Mouse (Mus musculus) CH12.LX (cell line): ENCODE measurements around the gene Commd3.

ENCODE experiments used
- CHD1 ChIP-seq: IDR thresholded peaks from 2 replicates; pipeline ENCODE4 v1.6.1; 2012; ENCODE audit warnings: low read depth, low read length, improper control_type of control experiment, inconsistent platforms
- HCFC1 ChIP-seq: IDR thresholded peaks from 2 replicates; pipeline ENCODE4 v1.6.1; 2012; ENCODE audit warnings: low read depth, mild to moderate bottlenecking, inconsistent platforms, low read length, improper control_type of control experiment

DNA sequence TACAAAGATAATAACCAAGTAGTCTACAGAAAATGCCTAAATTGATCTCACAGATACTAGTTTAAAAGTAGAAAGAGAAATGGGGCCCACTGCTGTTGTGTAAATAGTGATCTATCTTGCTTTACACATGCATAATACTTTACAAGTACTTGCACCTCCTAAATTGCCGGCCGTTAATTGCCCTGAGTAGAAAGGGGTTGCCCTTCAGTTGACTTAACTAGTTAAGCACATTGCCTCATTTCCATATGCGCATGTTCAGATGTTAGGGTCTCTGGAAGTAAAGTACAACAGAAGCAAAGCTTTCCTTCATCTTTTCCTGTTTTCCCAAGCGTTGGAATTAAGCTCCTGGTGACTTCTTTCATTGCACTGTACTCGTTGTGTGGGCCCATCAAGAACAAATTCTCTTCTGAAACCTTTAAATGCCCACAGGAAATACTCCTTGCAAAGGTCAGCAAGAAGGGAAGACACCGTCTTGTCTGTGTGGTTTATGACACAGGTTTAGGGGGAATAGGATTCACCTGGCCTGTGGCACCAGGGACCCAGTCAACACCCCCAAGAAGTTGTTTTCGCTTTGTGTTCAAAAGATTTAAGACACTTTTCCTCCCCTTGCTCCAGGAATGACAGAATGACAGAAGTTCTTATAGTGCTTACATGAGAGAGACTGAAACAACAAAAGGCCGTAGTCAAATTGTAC lies 14.8 kb downstream of the Commd3 start:
- TF ChIP-seq CHD1, result no peak
- no peak for TF ChIP-seq HCFC1
